9 mouse cellular contexts compared by ENCODE assay signal in genomic region chr10:76253536-76253935, GRCm38 (mm10). TPM values are rescaled to one million over a fixed set of nuclear protein-coding genes. Genes with fewer than 3 reads are reported as not detected.
DNase-seq lines count a peak whose midpoint lies in the region; TF ChIP-seq lines count a peak whose summit lies in the region.
"Had no signal": no experiment of that assay in that cellular context is flagged by ENCODE, and none has a peak within 500 bp of the region (broad histone marks: within the 10 kb centered on the region; RNA-seq: fewer than 3 reads in every experiment).

TSS of gene S100b (plus strand) at chr10:76253853.

- no peak for TF ChIP-seq CTCF in brain, embryonic 14.5 days (IDR thresholded peaks at IDR 0.05; ENCODE audit: borderline replicate concordance, extremely low read depth, insufficient read depth, insufficient read length)

- DNase-seq in layer of hippocampus, adult 18-20 months (ENCODE audit: low spot score in 2 of 2): peak in 1 of 2 experiments; percentile 53
- no peak for DNase-seq in layer of hippocampus, adult 11-12 months (ENCODE audit: low spot score)
- peak; percentile 31 for DNase-seq in brain, embryonic 14.5 days (ENCODE audit: low read depth)
- peak; percentile 15 for DNase-seq in gastrocnemius, postnatal 10 days
- peak; percentile 54 to 77 for DNase-seq in left cerebral cortex, postnatal 25 days (ENCODE audit: low spot score in 2 of 2)
- peak; percentile 19 to 57 for DNase-seq in urinary bladder, postnatal 36 days (ENCODE audit: low spot score in 2 of 2)
- DNase-seq in T-cell, adult 2 months (ENCODE audit: low spot score): no peak
- no peak for DNase-seq in B cell, adult 2 months

- TF ChIP-seq POLR2A in brain, embryonic 14.5 days (IDR thresholded peaks at IDR 0.05; ENCODE audit: borderline replicate concordance, extremely low read depth, insufficient read depth, insufficient read length, poor library complexity, severe bottlenecking): no peak

- intact Hi-C loops in left cerebral cortex, postnatal 25 days (cut with DNase I): no loop called here

RNA-seq across cellular contexts. Expression of gene S100b, which starts in this region (rescaled TPM):
- total RNA-seq in layer of hippocampus, adult 18-20 months (2021): 100 to 1,000 TPM; 156 to 157 TPM
- polyA plus RNA-seq in brain, embryonic 14.5 days (2012; rRNA removed): 0.62 and 1.8 TPM in 2 replicates
- 1 to 10 TPM; 7.9 to 9.7 TPM for total RNA-seq in gastrocnemius, postnatal 10 days (2021)
- 100 to 1,000 TPM; 135 to 140 TPM for total RNA-seq in left cerebral cortex, postnatal 25 days (2021)
- total RNA-seq: hematopoietic stem cell, adult 5-6 weeks had no signal

Comparison
In these comparisons a context has a peak if more than half of its experiments do, and no peak if none do; other contexts are left out.
1. RNA of gene S100b (total RNA-seq): 156 to 157 TPM in layer of hippocampus, adult 18-20 months and 135 to 140 TPM in left cerebral cortex, postnatal 25 days; 7.9 to 9.7 TPM in gastrocnemius, postnatal 10 days; every median in the first group is over 10 times any median in the second.
2. DNase-seq: peak in brain, embryonic 14.5 days (single experiment), gastrocnemius, postnatal 10 days (single experiment), left cerebral cortex, postnatal 25 days (2 of 2) and urinary bladder, postnatal 36 days (2 of 2); none in layer of hippocampus, adult 11-12 months (single experiment), T-cell, adult 2 months (single experiment) and B cell, adult 2 months (0 of 2).